Comparison of ENCODE assay signal across 35 mouse cellular contexts in the genomic region with DNA sequence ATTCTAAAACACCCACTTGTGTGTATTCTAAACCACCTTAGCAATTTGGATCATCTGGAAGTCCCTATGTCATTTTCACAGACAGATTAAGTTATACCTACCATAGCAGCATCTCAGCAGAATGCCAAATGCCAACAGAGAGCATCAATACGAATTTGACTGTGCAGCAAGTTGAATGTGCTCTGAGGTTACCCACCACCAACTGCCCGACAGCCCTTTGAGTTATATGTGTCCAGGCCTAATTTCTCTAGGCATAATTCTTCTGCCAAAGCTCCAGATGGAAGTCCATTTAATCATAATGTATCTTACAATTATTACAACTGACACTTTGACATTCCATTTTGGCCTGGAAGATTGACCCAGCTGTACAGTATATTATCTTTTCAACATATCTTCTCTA.
"Had no signal": no experiment of that assay in that cellular context is flagged by ENCODE, and none has a peak within 500 bp of the region (broad histone marks: within the 10 kb centered on the region; RNA-seq: fewer than 3 reads in every experiment).

No protein-coding gene starts in this region.

- H3K4me2 ChIP-seq: heart, embryonic 11.5 days; heart, embryonic 12.5 days; heart, embryonic 13.5 days; heart, embryonic 15.5 days; hindbrain, embryonic 12.5 days; hindbrain, embryonic 13.5 days; hindbrain, embryonic 14.5 days; hindbrain, embryonic 15.5 days; intestine, embryonic 15.5 days; kidney, embryonic 15.5 days had no signal

- H3K9me3 ChIP-seq: heart, embryonic 10.5 days; heart, embryonic 12.5 days; heart, embryonic 13.5 days; heart, embryonic 15.5 days; hindbrain, embryonic 10.5 days; hindbrain, embryonic 12.5 days; hindbrain, embryonic 13.5 days; hindbrain, embryonic 15.5 days; intestine, embryonic 15.5 days; kidney, embryonic 15.5 days had no signal

- H3K9ac ChIP-seq: heart, embryonic 12.5 days; heart, embryonic 13.5 days; heart, embryonic 15.5 days; hindbrain, embryonic 12.5 days; hindbrain, embryonic 13.5 days; hindbrain, embryonic 14.5 days; hindbrain, embryonic 15.5 days; intestine, embryonic 15.5 days; kidney, embryonic 15.5 days had no signal

- H3K36me3 ChIP-seq: heart, embryonic 10.5 days; heart, embryonic 12.5 days; heart, embryonic 13.5 days; heart, embryonic 15.5 days; hindbrain, embryonic 10.5 days; hindbrain, embryonic 12.5 days; hindbrain, embryonic 13.5 days; hindbrain, embryonic 15.5 days; intestine, embryonic 15.5 days; kidney, embryonic 15.5 days had no signal

- H3K27me3 ChIP-seq: heart, embryonic 12.5 days; heart, embryonic 13.5 days; heart, embryonic 15.5 days; hindbrain, embryonic 12.5 days; hindbrain, embryonic 13.5 days; hindbrain, embryonic 15.5 days; intestine, embryonic 15.5 days; kidney, embryonic 15.5 days had no signal

- DNase-seq: heart, postnatal 10 days; heart, postnatal 14 days; heart, postnatal 36 days; heart, postnatal 4 days; kidney, adult 11 months; kidney, adult 18-20 months; kidney, adult 2 months; kidney, adult 8-10 months; kidney, adult 9 months; kidney, postnatal 10 days; kidney, postnatal 14 days; kidney, postnatal 25 days; kidney, postnatal 36 days; kidney, postnatal 4 days; layer of hippocampus, adult 9-11 months; layer of hippocampus, postnatal 36 days had no signal

- H3K4me3 ChIP-seq: heart, embryonic 10.5 days; heart, embryonic 12.5 days; heart, embryonic 13.5 days; heart, embryonic 15.5 days; hindbrain, embryonic 10.5 days; hindbrain, embryonic 12.5 days; hindbrain, embryonic 13.5 days; hindbrain, embryonic 15.5 days; intestine, embryonic 15.5 days; kidney, embryonic 15.5 days; layer of hippocampus, adult 2 months had no signal

- ATAC-seq: hindbrain, embryonic 16.5 days; hindbrain, postnatal 0 days; inflammation-experienced regulatory T-cells, adult 6 months; intestine, embryonic 15.5 days; intestine, embryonic 16.5 days; intestine, postnatal 0 days had no signal

- H3K27ac ChIP-seq: heart, embryonic 10.5 days; heart, embryonic 13.5 days; heart, embryonic 15.5 days; hindbrain, embryonic 10.5 days; hindbrain, embryonic 12.5 days; hindbrain, embryonic 13.5 days; hindbrain, embryonic 14.5 days; hindbrain, embryonic 15.5 days; hindbrain, postnatal 0 days; intestine, embryonic 15.5 days; kidney, embryonic 15.5 days; kidney, postnatal 0 days; layer of hippocampus, adult 2 months had no signal

- H3K4me1 ChIP-seq: heart, embryonic 10.5 days; heart, embryonic 12.5 days; heart, embryonic 13.5 days; heart, embryonic 15.5 days; hindbrain, embryonic 10.5 days; hindbrain, embryonic 12.5 days; hindbrain, embryonic 13.5 days; hindbrain, embryonic 15.5 days; intestine, embryonic 15.5 days; kidney, embryonic 15.5 days had no signal
